Mouse (Mus musculus) retina, embryonic 14.5 days (tissue): ENCODE results near the gene Agrp.

Experiments used
- DNase-seq: peaks from one replicate; pipeline ENCODE4 v3.0.0-alpha.2; 2015; ENCODE audit warnings: low spot score

Agrp gene

GRCm38 (mm10) chr8:105636963-105637510 is at the start of gene Agrp:
Gene Agrp, minus strand, starts transcription at chr8:105637393.
- peak; percentile 63 for DNase-seq

DNA sequence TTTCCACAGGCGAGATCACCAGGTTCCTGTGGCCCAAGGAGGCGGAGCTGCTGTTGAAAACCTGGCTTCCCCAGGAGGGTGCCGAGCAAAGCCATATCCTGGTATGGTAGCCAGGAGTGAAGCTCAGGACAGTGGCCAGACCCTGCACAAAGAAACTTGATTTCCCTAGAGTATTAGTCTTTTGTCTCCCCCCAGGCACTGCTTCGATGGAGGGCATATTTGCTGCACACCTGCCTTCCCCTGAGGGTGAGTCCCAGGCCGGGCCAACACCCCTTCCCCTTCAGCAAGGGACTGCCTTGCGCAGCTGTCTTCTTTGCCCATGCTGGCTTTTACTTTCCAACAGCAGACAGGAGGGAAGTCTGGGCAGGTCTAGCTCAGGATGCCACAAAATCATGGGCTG is 49.4 kb upstream of the Agrp start:
- no peak for DNase-seq

DNA sequence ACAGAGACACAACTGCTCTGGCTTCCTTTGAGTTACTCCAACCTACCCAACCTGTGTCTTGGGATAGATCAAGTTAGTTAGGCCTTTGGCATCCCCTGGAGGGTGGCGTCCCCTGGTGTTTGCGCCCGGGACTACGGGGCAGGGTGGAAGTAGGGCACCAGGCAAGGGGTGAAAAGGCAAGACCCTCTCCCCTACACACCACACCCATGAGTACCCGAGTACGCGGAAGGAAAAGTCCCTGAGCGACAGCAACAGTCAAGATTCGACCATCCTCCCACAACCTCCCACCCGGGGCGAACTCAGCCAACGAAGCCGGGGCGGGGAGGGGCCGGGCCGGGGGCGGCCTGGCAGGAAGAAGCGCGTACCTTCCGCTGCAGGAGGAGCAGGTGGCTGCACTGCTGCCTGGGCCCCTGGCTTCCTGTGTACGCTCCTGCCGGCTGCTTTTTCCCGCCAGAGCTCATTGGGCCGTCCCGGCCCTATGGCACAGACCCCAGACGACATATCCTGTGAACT is 48.7 kb upstream of the Agrp start, which contains the start of gene Carmil2:
Gene Carmil2 (plus strand): TSS at position 479 of the 513 bp plus-strand sequence.
- DNase-seq, result peak; percentile 63

- no peak for DNase-seq
These were observed 48.1 kb upstream of the Agrp start for GRCm38 (mm10) chr8:105685325-105685724.

- no peak for DNase-seq
These were observed 40.7 kb upstream of the Agrp start for GRCm38 (mm10) chr8:105677891-105678290.

GRCm38 (mm10) chr8:105661167-105661566 is 24.0 kb upstream of the Agrp start:
- peak; percentile 56 for DNase-seq

DNA sequence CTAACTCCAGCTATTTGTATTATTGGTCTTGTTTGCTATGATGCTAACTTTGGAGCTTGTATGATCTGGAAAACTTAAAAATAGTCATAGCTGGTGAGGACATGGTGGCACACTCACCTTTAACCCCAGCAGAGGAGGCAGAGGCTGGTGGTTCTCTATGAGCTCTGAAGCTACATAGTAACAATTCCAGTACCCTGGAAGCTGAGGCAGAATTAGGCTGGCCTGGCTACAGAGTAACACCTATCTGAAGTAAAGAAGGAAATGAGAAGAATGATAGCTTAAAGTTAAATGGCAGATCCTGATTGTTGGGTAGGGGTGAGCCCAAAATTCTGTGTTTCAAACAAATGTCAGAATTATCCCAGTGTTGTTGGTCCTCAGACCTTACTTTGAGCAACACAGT is 20.4 kb upstream of the Agrp start:
- no peak for DNase-seq

- no peak for DNase-seq
These were observed 11.7 kb upstream of the Agrp start for GRCm38 (mm10) chr8:105648929-105649328.

DNA sequence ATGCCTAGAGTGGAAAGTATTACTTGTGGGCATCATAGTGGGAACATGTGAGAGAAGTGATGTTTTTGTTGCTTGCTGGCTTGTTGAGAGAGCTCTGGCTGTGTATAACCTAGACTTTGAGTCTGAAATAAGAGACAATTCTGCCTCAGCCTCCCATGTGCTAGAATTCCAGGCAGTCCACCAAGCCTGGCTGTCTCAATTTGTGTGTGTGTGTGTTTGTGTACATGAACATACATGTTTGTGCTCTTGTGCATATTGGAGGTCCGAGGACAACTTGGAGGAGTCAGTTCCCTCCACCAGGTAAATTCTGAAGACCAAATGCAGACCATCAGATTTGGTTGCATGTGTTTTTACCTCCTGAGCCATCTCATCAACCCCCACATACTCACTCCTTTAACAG is 8.0 kb upstream of the Agrp start:
- no peak for DNase-seq

DNA sequence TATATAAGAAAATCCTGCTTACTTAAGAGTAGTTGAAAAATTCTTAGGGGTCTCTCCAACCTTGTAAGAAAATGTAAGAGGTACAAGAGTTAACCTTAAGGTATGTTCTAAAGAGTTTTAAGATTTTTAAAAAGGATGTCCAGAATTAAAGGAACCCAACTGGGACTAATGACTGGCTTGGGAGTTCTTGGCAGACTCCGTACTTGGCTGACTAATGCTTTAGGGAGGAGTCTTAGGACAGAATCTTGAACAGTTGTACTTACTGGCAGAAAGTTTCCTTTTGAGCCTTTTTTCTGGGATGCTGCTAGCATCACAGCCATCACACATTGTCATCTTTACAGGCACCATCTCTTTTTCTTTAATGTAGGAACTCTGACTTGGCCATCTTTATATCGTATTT is 3.3 kb upstream of the Agrp start:
- no peak for DNase-seq

- DNase-seq, result no peak
These were observed 2.6 kb upstream of the Agrp start for GRCm38 (mm10) chr8:105639835-105640234.

DNA sequence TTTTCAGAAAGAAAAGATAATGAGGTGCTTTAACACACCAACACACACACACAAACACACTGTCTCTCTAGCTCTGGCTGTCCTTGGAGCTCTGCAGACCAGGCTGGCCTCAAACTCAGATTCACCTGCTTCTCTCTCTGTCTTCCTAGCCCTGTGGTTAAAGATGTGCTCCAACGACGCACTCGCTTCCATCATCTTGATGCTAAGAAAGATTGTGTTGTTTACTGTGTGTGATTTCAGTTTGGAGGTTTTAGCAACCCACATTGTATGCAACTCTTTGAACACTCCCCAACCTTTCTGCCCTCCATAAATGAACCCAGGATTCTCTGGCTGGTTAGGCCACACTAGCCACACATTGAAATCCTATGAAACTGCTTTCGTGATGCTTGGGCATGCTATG is 1.3 kb upstream of the Agrp start:
- DNase-seq, result no peak

DNA sequence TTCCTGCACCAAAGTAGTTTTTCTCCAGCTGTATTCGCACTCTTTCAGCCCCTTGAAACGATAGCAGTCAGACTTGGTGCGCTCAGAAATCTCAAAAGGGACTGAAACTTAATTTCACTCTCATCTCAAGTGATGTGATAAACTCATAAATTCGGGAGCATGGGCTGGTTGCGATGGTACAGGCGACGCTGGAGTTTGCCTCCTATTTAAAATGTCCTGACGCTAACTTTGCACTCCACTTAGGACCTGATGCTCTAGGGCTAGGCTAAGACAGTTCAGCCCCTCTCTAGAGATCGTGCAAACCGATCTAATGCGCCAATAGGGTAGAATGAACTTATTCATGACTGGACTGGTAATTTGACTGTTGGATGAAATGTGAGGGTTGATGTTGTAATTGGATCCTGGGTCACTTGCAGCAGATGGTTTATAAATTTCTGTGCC is 428 bp upstream of the Agrp start:
- peak; percentile 54 for DNase-seq

DNA sequence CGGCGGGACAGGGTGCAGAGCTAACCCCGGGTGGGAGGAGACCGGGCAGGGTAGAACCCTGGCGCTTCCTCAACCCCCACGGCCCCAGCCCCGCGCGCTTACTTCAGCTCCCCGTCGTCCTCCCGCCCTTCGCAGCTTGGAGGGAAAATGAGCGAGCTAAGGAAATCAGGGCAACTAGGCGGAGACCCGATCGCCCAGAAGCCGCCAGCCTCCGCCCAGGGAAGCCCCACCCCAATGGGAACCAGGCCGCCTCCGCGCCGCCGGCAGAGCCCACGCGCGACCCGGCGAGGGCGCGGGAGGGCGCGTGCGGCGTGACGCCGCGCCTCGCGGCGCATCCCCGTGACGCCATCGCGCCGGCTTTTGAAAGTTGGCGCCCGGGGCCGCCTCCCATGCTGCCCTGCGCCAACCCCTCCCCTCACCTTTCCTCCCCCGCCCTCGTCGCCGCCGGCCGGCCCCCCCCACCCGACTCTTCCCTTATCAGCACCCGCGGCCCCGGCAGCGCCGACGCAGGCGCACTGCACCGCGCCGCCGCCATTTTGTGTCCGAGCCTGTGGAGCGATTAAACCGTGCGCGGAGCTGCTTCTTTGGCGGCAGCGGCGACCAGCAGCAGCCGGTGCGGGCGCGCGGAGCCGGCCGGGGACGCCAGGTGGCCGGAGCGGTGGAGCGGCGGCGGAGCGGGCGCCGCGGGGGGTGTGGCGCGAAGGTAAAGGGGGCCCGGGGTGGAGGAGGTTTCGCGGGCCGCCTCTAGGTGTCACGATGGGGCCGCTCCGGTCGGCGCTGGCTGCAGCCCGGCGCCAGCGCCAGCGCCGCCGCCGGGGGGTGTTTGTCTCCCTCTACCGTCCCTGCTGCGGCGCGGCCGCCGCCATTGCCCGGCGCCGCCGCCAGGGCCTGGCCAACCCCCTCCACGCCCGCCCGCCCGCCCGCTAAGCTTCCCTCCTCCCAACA is 903 bp downstream of the Agrp start, which contains the start of gene Ctcf:
Gene Ctcf (plus strand): TSS at position 551 of the 945 bp plus-strand sequence.
- peak; percentile 94 for DNase-seq

- DNase-seq, result no peak
These were observed 1.7 kb downstream of the Agrp start for GRCm38 (mm10) chr8:105635481-105635880.

DNA sequence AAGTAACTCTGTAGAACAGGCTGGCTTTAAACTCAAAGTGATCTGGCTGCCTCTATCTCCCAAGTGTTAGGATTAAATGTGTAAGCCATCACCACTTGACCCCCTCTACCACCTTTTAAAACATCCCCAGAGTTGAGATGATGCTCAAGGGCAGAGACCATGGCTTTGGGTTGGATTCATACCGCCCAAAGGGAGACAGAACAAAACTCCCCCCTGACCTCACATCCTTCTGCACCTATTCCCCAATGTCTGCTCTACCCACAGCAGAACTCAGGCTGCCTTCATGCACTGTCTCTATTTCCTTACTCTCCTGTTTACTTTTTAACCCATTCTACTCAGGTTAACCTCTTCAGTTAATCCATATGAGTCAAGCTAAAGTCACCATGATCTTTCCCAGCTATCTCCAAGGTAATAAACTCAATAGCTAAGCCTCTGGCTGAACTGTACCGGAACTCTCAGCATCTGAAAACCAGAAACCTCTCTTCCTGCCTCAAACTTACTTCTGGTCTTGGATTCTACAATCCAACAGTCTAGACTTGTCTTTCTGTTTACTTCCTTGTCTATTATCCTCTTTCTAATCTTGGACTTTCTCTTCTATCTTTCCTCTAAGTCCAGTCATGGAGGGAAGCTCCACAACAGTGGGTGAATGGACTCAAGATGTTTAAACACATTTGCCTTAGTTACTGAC is 2.3 kb downstream of the Agrp start:
- no peak for DNase-seq

GRCm38 (mm10) chr8:105629337-105629736 is 7.9 kb downstream of the Agrp start:
- DNase-seq, result no peak

DNA sequence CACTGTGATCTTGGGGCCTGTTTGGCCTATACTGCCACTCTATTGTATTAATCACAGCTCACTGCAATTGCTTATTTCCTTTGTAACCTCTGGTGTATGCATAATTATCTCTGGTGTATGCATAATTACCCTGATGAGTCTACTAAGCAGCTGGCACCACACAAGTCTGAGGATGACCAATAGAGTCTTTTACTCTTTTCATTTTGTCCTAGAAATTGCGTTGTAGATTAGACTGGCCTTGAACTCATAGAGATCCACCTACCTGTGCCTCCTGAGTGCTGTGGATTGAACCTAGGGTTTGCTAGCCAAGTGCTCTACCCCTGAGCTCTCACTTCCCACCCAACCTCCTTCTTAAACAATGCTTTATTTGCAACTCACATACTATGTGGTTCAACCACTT is 11.1 kb downstream of the Agrp start:
- no peak for DNase-seq

- no peak for DNase-seq
These were observed 12.4 kb downstream of the Agrp start for GRCm38 (mm10) chr8:105624831-105625230.

DNA sequence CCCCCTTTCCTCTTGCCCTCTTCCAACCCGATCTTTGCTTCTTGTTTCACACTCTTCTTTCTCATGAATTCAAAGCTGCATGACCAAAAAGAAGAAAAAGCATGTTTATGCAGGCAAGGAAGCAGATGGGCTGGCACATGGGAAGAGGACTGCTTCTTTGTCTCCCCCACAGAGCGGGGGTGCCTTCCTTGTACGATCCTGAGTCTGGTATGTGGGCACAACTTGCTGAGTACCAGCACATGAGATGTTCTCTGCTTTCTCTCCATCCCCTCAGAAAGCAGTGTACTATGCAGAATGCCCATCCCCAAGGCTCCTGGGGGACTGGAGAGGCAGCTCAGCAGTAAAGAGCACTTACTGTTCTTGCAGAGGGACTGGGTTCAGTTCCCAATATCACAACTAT is 12.8 kb downstream of the Agrp start:
- DNase-seq, result no peak

DNA sequence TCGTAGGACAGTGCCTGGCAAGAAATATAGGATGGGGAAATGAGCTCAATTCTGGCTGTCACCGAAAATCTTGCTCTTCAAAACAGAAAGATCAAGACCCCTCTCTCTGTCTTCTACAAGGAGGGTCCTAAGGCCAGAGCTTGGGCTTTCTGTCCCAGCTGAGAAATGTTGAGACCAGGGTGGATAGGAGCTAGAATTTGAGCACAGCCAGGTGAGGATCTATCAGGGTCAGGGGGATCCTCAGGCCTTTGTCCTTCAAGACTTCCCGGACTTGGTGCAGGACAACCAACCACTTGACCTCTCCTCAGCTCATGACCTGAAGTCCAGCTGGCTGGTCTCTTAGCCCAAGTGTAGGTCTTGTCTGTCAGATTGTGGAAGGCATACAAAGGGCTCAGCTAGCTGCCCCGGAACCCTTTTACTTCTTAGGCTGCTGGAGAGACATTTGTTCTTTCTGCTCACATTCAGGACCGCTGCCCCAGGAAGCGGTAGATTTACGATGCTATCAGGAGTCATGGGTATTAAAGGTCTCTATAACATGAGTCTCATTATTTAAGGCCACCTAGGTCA is 13.4 kb downstream of the Agrp start:
- DNase-seq, result no peak

- DNase-seq, result peak; percentile 49
These were observed 14.1 kb downstream of the Agrp start for GRCm38 (mm10) chr8:105623118-105623517.
